Mouse (Mus musculus): ENCODE measurements around the gene Gm13271. TPM values are rescaled to one million over a fixed set of nuclear protein-coding genes. Genes with fewer than 3 reads are reported as not detected.
"Not testable (repeated sequence)": the region's sequence is repeated elsewhere in the genome, so short reads cannot be mapped to it uniquely, and the experiment has no call there.

Gm13271 gene
- total RNA-seq, 2 experiments from 2014 or later, result not detected

DNA sequence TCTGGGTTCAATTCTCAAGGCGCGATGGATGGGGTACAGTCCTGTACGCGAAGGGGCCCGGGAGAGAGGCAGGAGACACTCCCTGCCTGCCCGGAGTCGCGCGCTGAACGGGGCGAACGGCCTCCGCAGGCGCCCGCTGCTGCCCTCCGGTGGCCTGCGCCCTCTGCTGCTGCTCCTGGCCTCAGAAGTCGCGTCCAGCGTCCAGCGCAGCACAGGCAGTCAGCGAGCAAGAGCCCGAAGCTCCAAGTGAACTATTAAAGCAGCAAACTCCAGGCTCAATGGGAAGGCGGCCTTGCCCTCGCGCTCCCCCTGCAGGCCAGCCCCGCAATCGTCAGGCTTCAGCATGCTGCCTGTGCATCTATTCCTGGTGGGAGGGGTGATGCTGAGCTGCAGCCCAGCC lies 5.8 kb downstream of the Gm13271 start:
- peak; percentile 79 to 91 for DNase-seq

DNA sequence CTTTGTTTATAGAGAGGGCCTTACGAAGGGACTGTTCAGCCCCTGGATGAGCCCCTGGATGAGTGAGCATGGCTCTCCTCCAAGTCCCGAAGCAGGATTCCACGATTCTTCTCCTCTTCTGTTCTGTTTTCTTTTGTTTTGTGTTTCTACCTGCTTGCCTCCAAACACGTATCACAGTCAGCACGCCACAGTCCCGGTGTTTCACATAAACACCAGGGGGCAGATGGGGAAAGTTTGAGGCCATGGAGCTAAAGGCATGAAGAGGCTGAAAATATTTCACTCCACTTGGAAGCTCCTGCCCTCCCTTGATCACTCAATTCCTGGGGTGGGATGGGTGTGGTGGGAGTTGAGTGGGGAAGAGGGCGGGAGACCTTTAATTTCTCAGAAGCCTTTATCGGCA lies 7.1 kb downstream of the Gm13271 start:
- DNase-seq, result peak; percentile 67 to 77

DNA sequence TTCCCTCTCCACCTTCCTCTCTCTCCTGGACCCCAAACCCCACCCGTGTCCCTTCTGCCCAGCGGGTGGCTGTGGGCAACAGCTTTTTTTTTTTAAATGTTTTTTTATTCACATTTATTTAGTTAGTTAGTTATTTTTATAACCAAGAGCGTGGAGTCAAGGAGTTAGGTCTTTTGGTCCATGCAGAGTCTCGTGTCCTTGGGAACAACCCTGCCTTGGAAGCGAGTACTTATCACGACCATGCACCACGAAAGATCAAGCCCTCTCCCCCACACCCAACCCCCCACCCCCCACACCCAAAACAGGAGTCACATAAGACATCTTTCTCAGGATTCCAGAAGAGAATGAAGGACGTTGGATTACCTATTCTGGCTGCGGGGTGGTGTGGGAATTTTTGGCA lies 7.7 kb downstream of the Gm13271 start:
- peak; percentile 20 to 25 for DNase-seq

DNA sequence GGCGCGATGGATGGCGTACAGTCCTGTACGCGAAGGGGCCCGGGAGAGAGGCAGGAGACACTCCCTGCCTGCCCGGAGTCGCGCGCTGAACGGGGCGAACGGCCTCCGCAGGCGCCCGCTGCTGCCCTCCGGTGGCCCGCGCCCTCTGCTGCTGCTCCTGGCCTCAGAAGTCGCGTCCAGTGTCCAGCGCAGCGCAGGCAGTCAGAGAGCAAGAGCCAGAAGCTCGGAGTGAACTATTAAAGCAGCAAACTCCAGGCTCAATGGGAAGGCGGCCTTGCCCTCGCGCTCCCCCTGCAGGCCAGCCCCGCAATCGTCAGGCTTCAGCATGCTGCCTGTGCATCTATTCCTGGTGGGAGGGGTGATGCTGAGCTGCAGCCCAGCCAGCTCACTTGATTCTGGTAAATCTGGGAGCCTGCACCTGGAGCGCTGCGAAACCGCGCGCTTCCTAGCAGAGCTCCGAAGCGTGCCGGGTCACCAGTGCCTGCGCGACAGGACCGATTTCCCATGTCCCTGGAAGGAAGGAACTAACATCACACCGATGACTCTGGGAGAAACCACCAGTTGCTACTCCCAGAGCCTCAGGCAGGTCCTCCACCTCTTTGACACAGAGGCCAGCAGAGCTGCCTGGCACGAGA lies 8.8 kb downstream of the Gm13271 start:
- DNase-seq, result peak; percentile 69 to 84

DNA sequence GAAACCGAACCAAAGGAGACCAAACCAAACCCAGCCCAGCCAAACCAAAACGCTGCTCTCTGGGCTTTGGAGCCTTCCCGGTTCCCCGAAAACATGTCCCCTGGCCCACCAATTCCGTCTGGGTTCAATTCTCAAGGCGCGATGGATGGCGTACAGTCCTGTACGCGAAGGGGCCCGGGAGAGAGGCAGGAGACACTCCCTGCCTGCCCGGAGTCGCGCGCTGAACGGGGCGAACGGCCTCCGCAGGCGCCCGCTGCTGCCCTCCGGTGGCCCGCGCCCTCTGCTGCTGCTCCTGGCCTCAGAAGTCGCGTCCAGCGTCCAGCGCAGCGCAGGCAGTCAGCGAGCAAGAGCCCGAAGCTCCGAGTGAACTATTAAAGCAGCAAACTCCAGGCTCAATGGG lies 18.9 kb downstream of the Gm13271 start, which contains the start of gene Gm13290:
Gene Gm13290 (plus strand): TSS at position 301 of the 400 bp plus-strand sequence.
- DNase-seq, result not testable (repeated sequence)

DNA sequence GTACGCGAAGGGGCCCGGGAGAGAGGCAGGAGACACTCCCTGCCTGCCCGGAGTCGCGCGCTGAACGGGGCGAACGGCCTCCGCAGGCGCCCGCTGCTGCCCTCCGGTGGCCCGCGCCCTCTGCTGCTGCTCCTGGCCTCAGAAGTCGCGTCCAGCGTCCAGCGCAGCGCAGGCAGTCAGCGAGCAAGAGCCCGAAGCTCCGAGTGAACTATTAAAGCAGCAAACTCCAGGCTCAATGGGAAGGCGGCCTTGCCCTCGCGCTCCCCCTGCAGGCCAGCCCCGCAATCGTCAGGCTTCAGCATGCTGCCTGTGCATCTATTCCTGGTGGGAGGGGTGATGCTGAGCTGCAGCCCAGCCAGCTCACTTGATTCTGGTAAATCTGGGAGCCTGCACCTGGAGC lies 22.0 kb downstream of the Gm13271 start, which contains the start of gene Gm13289:
Gene Gm13289 (plus strand): TSS at position 301 of the 400 bp plus-strand sequence.
- not testable (repeated sequence) for DNase-seq

DNA sequence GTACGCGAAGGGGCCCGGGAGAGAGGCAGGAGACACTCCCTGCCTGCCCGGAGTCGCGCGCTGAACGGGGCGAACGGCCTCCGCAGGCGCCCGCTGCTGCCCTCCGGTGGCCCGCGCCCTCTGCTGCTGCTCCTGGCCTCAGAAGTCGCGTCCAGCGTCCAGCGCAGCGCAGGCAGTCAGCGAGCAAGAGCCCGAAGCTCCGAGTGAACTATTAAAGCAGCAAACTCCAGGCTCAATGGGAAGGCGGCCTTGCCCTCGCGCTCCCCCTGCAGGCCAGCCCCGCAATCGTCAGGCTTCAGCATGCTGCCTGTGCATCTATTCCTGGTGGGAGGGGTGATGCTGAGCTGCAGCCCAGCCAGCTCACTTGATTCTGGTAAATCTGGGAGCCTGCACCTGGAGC lies 24.9 kb downstream of the Gm13271 start, which contains the start of gene Gm13272:
Gene Gm13272 (plus strand): TSS at position 301 of the 400 bp plus-strand sequence.
- DNase-seq, result not testable (repeated sequence)

DNA sequence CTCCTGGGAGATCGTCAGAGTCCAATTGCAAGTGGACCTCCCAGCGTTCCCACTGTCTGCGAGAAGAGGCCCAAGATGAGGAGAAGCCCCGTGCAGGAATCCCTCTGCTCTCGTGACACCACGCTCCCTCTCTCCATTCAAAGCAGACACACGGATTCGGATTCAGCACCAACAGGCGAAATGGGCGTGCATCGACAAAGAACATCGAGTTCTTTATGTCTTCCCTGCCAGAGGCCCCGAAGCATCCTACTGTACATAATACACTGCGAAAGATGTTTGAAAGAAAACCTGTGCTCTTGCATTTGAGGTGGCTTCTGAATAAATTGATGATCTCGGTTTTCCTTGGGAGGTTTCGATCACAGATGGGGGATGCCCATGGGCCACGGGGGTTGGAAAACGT lies 25.7 kb downstream of the Gm13271 start:
- DNase-seq, result peak in 1 of 2 experiments; percentile 7

DNA sequence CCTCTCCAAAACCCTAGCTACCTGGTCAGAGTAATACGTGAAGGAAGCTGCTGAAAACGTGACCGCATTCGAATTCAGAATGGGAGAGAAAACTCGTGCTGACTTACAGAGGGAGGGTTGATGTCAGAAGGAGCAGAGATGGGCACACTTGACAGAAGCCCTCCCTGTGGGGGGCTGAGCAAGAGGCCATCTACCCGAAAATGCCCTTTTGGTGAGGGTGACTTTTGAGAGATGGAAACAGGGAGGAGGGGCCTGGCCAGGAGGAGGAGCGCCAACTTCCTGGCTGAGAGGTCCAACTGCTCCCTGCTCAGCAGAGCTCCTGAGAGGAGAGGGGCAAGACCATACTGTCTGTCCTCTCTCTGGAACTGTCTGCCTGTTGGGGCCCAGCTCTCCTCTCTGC lies 27.2 kb downstream of the Gm13271 start, which contains the start of gene Ifnz:
Gene Ifnz (plus strand): TSS at position 301 of the 400 bp plus-strand sequence.
- not testable (repeated sequence) for DNase-seq

DNA sequence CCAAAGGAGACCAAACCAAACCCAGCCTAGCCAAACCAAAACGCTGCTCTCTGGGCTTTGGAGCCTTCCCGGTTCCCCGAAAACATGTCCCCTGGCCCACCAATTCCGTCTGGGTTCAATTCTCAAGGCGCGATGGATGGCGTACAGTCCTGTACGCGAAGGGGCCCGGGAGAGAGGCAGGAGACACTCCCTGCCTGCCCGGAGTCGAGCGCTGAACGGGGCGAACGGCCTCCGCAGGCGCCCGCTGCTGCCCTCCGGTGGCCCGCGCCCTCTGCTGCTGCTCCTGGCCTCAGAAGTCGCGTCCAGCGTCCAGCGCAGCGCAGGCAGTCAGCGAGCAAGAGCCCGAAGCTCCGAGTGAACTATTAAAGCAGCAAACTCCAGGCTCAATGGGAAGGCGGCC lies 27.7 kb downstream of the Gm13271 start:
- peak; percentile 7 to 47 for DNase-seq

DNA sequence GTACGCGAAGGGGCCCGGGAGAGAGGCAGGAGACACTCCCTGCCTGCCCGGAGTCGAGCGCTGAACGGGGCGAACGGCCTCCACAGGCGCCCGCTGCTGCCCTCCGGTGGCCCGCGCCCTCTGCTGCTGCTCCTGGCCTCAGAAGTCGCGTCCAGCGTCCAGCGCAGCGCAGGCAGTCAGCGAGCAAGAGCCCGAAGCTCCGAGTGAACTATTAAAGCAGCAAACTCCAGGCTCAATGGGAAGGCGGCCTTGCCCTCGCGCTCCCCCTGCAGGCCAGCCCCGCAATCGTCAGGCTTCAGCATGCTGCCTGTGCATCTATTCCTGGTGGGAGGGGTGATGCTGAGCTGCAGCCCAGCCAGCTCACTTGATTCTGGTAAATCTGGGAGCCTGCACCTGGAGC lies 30.7 kb downstream of the Gm13271 start, which contains the start of gene Gm13276:
Gene Gm13276 (plus strand): TSS at position 301 of the 400 bp plus-strand sequence.
- not testable (repeated sequence) for DNase-seq

DNA sequence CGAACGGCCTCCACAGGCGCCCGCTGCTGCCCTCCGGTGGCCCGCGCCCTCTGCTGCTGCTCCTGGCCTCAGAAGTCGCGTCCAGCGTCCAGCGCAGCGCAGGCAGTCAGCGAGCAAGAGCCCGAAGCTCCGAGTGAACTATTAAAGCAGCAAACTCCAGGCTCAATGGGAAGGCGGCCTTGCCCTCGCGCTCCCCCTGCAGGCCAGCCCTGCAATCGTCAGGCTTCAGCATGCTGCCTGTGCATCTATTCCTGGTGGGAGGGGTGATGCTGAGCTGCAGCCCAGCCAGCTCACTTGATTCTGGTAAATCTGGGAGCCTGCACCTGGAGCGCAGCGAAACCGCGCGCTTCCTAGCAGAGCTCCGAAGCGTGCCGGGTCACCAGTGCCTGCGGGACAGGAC lies 33.7 kb downstream of the Gm13271 start, which contains the start of gene Gm13277:
Gene Gm13277 (plus strand): TSS at position 231 of the 400 bp plus-strand sequence.
- DNase-seq, result peak; percentile 66 to 83

DNA sequence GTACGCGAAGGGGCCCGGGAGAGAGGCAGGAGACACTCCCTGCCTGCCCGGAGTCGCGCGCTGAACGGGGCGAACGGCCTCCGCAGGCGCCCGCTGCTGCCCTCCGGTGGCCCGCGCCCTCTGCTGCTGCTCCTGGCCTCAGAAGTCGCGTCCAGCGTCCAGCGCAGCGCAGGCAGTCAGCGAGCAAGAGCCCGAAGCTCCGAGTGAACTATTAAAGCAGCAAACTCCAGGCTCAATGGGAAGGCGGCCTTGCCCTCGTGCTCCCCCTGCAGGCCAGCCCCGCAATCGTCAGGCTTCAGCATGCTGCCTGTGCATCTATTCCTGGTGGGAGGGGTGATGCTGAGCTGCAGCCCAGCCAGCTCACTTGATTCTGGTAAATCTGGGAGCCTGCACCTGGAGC lies 36.6 kb downstream of the Gm13271 start, which contains the start of gene Gm13278:
Gene Gm13278 (plus strand): TSS at position 301 of the 400 bp plus-strand sequence.
- not testable (repeated sequence) for DNase-seq

DNA sequence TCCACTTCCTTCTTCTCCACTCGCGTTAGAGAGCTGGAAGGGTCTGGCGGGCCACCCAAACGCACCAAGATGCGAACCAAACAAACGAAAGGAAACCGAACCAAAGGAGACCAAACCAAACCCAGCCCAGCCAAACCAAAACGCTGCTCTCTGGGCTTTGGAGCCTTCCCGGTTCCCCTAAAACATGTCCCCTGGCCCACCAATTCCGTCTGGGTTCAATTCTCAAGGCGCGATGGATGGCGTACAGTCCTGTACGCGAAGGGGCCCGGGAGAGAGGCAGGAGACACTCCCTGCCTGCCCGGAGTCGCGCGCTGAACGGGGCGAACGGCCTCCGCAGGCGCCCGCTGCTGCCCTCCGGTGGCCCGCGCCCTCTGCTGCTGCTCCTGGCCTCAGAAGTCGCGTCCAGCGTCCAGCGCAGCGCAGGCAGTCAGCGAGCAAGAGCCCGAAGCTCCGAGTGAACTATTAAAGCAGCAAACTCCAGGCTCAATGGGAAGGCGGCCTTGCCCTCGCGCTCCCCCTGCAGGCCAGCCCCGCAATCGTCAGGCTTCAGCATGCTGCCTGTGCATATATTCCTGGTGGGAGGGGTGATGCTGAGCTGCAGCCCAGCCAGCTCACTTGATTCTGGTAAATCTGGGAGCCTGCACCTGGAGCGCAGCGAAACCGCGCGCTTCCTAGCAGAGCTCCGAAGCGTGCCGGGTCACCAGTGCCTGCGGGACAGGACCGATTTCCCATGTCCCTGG lies 39.4 kb downstream of the Gm13271 start, which contains the start of gene Gm13275:
Gene Gm13275 (plus strand): TSS at position 552 of the 740 bp plus-strand sequence.
- peak; percentile 71 to 94 for DNase-seq

DNA sequence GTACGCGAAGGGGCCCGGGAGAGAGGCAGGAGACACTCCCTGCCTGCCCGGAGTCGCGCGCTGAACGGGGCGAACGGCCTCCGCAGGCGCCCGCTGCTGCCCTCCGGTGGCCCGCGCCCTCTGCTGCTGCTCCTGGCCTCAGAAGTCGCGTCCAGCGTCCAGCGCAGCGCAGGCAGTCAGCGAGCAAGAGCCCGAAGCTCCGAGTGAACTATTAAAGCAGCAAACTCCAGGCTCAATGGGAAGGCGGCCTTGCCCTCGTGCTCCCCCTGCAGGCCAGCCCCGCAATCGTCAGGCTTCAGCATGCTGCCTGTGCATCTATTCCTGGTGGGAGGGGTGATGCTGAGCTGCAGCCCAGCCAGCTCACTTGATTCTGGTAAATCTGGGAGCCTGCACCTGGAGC lies 42.4 kb downstream of the Gm13271 start, which contains the start of gene Gm13279:
Gene Gm13279 (plus strand): TSS at position 301 of the 400 bp plus-strand sequence.
- DNase-seq, result not testable (repeated sequence)

DNA sequence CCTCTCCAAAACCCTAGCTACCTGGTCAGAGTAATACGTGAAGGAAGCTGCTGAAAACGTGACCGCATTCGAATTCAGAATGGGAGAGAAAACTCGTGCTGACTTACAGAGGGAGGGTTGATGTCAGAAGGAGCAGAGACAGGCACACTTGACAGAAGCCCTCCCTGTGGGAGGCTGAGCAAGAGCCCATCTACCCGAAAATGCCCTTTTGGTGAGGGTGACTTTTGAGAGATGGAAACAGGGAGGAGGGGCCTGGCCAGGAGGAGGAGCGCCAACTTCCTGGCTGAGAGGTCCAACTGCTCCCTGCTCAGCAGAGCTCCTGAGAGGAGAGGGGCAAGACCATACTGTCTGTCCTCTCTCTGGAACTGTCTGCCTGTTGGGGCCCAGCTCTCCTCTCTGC lies 44.7 kb downstream of the Gm13271 start, which contains the start of gene Gm13285:
Gene Gm13285 (plus strand): TSS at position 301 of the 400 bp plus-strand sequence.
- not testable (repeated sequence) for DNase-seq

DNA sequence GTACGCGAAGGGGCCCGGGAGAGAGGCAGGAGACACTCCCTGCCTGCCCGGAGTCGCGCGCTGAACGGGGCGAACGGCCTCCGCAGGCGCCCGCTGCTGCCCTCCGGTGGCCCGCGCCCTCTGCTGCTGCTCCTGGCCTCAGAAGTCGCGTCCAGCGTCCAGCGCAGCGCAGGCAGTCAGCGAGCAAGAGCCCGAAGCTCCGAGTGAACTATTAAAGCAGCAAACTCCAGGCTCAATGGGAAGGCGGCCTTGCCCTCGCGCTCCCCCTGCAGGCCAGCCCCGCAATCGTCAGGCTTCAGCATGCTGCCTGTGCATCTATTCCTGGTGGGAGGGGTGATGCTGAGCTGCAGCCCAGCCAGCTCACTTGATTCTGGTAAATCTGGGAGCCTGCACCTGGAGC lies 48.3 kb downstream of the Gm13271 start, which contains the start of gene Gm13287:
Gene Gm13287 (plus strand): TSS at position 301 of the 400 bp plus-strand sequence.
- DNase-seq, result not testable (repeated sequence)

Other genes with a start within 250 kb of the Gm13271 start
- not detected for gene Ifnb1, start 232.1 kb upstream of the Gm13271 start, total RNA-seq (2021)
- gene Ifna15, start 196.6 kb upstream of the Gm13271 start, total RNA-seq (2021), result not detected
- gene Ifna14, start 183.1 kb upstream of the Gm13271 start, total RNA-seq (2021), result not detected
- not detected for gene Ifna9, start 162.5 kb upstream of the Gm13271 start, total RNA-seq (2021)
- not detected for gene Ifna12, start 151.5 kb upstream of the Gm13271 start, total RNA-seq (2021)
- not detected for gene C87499, start 120.5 kb upstream of the Gm13271 start, total RNA-seq (2021)
- gene Ifna13, start 110.4 kb upstream of the Gm13271 start, total RNA-seq (2021), result not detected
- not detected for gene Ifna16, start 77.9 kb upstream of the Gm13271 start, total RNA-seq (2021)
- gene Ifna2, start 71.0 kb upstream of the Gm13271 start, total RNA-seq (2021), result not detected
- gene Ifnab, start 63.5 kb upstream of the Gm13271 start, total RNA-seq (2021), result not detected
- gene Gm26566, start 33.1 kb upstream of the Gm13271 start, total RNA-seq (2021), result under 1 TPM in 1 of 2 experiments, not detected in 1; 0.42 TPM
- gene Klhl9, start 32.4 kb upstream of the Gm13271 start, total RNA-seq (2021), result 10 to 100 TPM; 72.4 to 76.1 TPM
- not detected for gene Gm13283, start 5.3 kb downstream of the Gm13271 start, total RNA-seq (2021)
- not detected for gene Gm13290, start 19.0 kb downstream of the Gm13271 start, total RNA-seq (2021)
- not detected for gene Gm13289, start 22.1 kb downstream of the Gm13271 start, total RNA-seq (2021)
- not detected for gene Gm13272, start 25.0 kb downstream of the Gm13271 start, total RNA-seq (2021)
- not detected for gene Ifnz, start 27.3 kb downstream of the Gm13271 start, total RNA-seq (2021)
- not detected for gene Gm13276, start 30.8 kb downstream of the Gm13271 start, total RNA-seq (2021)
- gene Gm13277, start 33.8 kb downstream of the Gm13271 start, total RNA-seq (2021), result not detected
- gene Gm13278, start 36.7 kb downstream of the Gm13271 start, total RNA-seq (2021), result not detected
- gene Gm13275, start 39.6 kb downstream of the Gm13271 start, total RNA-seq (2021), result not detected
- not detected for gene Gm13279, start 42.5 kb downstream of the Gm13271 start, total RNA-seq (2021)
- not detected for gene Gm13285, start 44.8 kb downstream of the Gm13271 start, total RNA-seq (2021)
- not detected for gene Gm13287, start 48.4 kb downstream of the Gm13271 start, total RNA-seq (2021)
- gene Gm13288, start 50.7 kb downstream of the Gm13271 start, total RNA-seq (2021), result not detected
- not detected for gene Ifna7, start 61.4 kb downstream of the Gm13271 start, total RNA-seq (2021)
- not detected for gene Ifna11, start 65.1 kb downstream of the Gm13271 start, total RNA-seq (2021)
- not detected for gene Ifna6, start 72.5 kb downstream of the Gm13271 start, total RNA-seq (2021)
- not detected for gene Ifna5, start 80.7 kb downstream of the Gm13271 start, total RNA-seq (2021)
- not detected for gene Ifna4, start 87.0 kb downstream of the Gm13271 start, total RNA-seq (2021)
- not detected for gene Ifna1, start 95.2 kb downstream of the Gm13271 start, total RNA-seq (2021)
- gene Ifne, start 125.3 kb downstream of the Gm13271 start, total RNA-seq (2021), result not detected